Mouse (Mus musculus) ES-E14 (cell line): Measurements from ENCODE around the gene Ccdc184.

Experiments
- MAFK ChIP-seq: IDR thresholded peaks from 2 replicates; pipeline ENCODE4 v1.6.1; 2014; ENCODE audit warnings: mild to moderate bottlenecking, low read depth, low read length, inconsistent platforms; ENCODE audit not compliant: insufficient read depth
- ZNF384 ChIP-seq: IDR thresholded peaks from 2 replicates; pipeline ENCODE4 v1.6.1; 2012; ENCODE audit warnings: low read depth, low read length, inconsistent platforms

DNA sequence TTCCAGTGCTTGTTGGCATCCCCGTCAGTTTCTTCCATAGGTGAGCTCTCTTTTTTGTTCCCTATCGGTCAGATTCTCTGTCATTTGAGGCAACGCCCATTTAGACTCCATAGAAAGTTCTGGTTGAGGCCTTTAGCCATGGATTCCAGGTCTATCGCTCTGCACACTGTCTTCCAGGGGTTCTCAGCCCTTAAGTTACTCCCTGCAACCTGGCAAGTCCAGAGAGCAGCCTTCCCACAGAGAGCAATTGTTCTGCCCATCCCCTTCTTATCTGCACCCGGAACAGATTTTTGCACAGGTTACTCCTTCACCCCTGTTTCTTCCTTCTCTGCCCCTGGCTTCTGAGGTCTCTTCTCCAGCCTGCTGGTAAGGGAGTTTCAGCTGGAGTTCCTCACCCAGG is 5.2 kb downstream of the Ccdc184 start:
- TF ChIP-seq MAFK, result no peak
- no peak for TF ChIP-seq ZNF384
